Mouse (Mus musculus): ENCODE data around the gene Pigu.

DNA sequence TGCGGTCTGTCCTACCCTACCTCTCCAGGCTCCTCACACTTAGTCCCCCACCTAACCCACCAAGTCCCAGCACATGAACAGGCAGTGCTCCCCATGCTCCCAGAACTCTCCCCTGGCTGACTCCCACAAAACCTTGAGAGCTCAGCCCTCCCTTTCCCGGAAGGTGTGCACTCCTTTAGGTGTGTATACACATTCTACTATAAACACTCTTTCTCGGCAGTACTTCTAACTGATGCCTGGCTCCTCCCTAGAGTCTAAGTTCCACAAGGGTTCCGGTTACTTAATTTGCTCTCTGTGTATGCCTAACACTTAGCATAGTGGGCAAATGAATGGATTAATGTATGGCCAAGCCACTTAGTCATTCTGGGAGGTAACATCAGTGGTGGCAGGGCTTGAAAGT, 25.9 kb downstream of the Pigu start:
- TF ChIP-seq POLR2A (IDR thresholded peaks at IDR 0.05; ENCODE audit: extremely low read depth, insufficient read depth, low read length) (no peak), CTCF (IDR thresholded peaks at IDR 0.05; ENCODE audit: low read depth, low read length) (no peak)
